Mouse (Mus musculus): ENCODE results near the gene Ivns1abp.

DNA sequence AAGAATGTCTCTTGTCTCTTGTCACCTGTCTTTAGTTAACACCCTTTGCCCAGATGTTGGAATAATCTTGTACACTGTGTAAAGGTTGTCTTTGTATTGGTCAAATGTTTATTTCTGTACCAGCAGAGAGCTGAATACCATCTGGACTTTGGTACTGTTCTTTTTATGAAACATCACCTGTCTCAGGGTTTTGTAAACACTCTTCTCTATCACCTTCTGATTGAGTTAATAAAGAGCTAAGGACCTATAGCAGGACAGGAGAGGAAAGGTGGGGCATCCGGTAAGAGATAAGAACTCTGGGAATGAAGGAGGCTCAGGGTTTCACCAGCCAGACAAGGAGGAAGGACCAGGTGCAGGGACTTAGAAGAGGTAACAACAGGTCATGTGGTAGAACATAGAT is 47.7 kb upstream of the Ivns1abp start:
- TF ChIP-seq CTCF (IDR thresholded peaks at IDR 0.05; ENCODE audit: low read depth, low read length) (no peak), GATA1 (IDR thresholded peaks at IDR 0.05; ENCODE audit: borderline replicate concordance, low read length) (no peak), TAL1 (conservative IDR thresholded peaks at IDR 0.05; ENCODE audit: low read depth, low read length) (no peak), POLR2AphosphoS5 (IDR thresholded peaks at IDR 0.05; ENCODE audit: insufficient replicate concordance, low read depth, low read length) (no peak), GATA2 (IDR thresholded peaks at IDR 0.05; ENCODE audit: borderline replicate concordance, low read depth, low read length) (no peak)

All from G1E (cell line).